Mouse (Mus musculus): ENCODE data around the gene Akr1b8.

GRCm38 (mm10) chr6:34355349-34355747 lies 1.4 kb downstream of the Akr1b8 start:
- no peak for TF ChIP-seq CTCF (IDR thresholded peaks at IDR 0.05; ENCODE audit: extremely low read depth, insufficient read depth, low read length)
- no peak for TF ChIP-seq POLR2A (IDR thresholded peaks at IDR 0.05; ENCODE audit: extremely low read depth, insufficient read depth, low read length)
